Mouse (Mus musculus): ENCODE data around the gene Pigq. TPM values are rescaled to one million over a fixed set of nuclear protein-coding genes. Genes with fewer than 3 reads are reported as not detected.

Gene Pigq
- polyA plus RNA-seq, 1 experiment = 296 TPM

GRCm38 (mm10) chr17:25982913-25983312, 38.2 kb upstream of the Pigq start:
- no peak overlapping the region for H3K27ac ChIP-seq (ENCODE audit: control insufficient read depth, insufficient read depth, low read depth, low read length, poor library complexity)
- H3K4me1 ChIP-seq (ENCODE audit: control insufficient read depth, insufficient read depth, low read length) = peaks cover 2% of the 10 kb centered on the region; the same call in 1 of the 2 replicates
- H3K4me3 ChIP-seq (replicated peaks; ENCODE audit: control insufficient read depth, low read depth, low read length) = no peak overlapping the region
- WGBS = 80% methylated on average over 3 of the region's 3 CpGs
- TF ChIP-seq CTCF (IDR thresholded peaks at IDR 0.05; ENCODE audit: control insufficient read depth, insufficient read depth, low read length) = no peak
- TF ChIP-seq POLR2A (IDR thresholded peaks at IDR 0.05; ENCODE audit: borderline replicate concordance, control insufficient read depth, low read depth, low read length) = no peak

GRCm38 (mm10) chr17:25980854-25981253, 36.1 kb upstream of the Pigq start:
- no peak overlapping the region for H3K27ac ChIP-seq (ENCODE audit: control insufficient read depth, insufficient read depth, low read depth, low read length, poor library complexity)
- peaks cover 2% of the 10 kb centered on the region; the same call in 1 of the 2 replicates for H3K4me1 ChIP-seq (ENCODE audit: control insufficient read depth, insufficient read depth, low read length)
- WGBS = 83% methylated on average over 5 of the region's 5 CpGs
- no peak for TF ChIP-seq POLR2A (IDR thresholded peaks at IDR 0.05; ENCODE audit: borderline replicate concordance, control insufficient read depth, low read depth, low read length)
- no peak overlapping the region for H3K4me3 ChIP-seq (replicated peaks; ENCODE audit: control insufficient read depth, low read depth, low read length)

- WGBS = 82% methylated on average over 5 of the region's 5 CpGs
- Histone ChIP-seq H3K4me3 (replicated peaks; ENCODE audit: control insufficient read depth, low read depth, low read length) (no peak overlapping the region), H3K4me1 (ENCODE audit: control insufficient read depth, insufficient read depth, low read length) (peaks cover 2% of the 10 kb centered on the region; the same call in 1 of the 2 replicates), H3K27ac (ENCODE audit: control insufficient read depth, insufficient read depth, low read depth, low read length, poor library complexity) (no peak overlapping the region)
- TF ChIP-seq POLR2A (IDR thresholded peaks at IDR 0.05; ENCODE audit: borderline replicate concordance, control insufficient read depth, low read depth, low read length) = no peak
Observed at GRCm38 (mm10) chr17:25979829-25980738, 35.3 kb upstream of the Pigq start.

- Histone ChIP-seq H3K4me1 (ENCODE audit: control insufficient read depth, insufficient read depth, low read length) (peaks cover 2% of the 10 kb centered on the region), H3K4me3 (replicated peaks; ENCODE audit: control insufficient read depth, low read depth, low read length) (no peak overlapping the region), H3K27ac (ENCODE audit: control insufficient read depth, insufficient read depth, low read depth, low read length, poor library complexity) (no peak overlapping the region; the same call in 1 of the 2 replicates)
- WGBS = 64% methylated on average over 4 of the region's 4 CpGs
- no peak for TF ChIP-seq CTCF (IDR thresholded peaks at IDR 0.05; ENCODE audit: control insufficient read depth, insufficient read depth, low read length)
- TF ChIP-seq POLR2A (IDR thresholded peaks at IDR 0.05; ENCODE audit: borderline replicate concordance, control insufficient read depth, low read depth, low read length) = no peak
Observed at GRCm38 (mm10) chr17:25970954-25971707, 26.4 kb upstream of the Pigq start.

GRCm38 (mm10) chr17:25970448-25970847, 25.7 kb upstream of the Pigq start:
- TF ChIP-seq POLR2A (IDR thresholded peaks at IDR 0.05; ENCODE audit: borderline replicate concordance, control insufficient read depth, low read depth, low read length) (no peak), CTCF (IDR thresholded peaks at IDR 0.05; ENCODE audit: control insufficient read depth, insufficient read depth, low read length) (0 out of 2 replicates have a peak, but pooled peaks have one; percentile 1)
- WGBS = 82% methylated on average over 9 of the region's 9 CpGs
- H3K4me3 ChIP-seq (replicated peaks; ENCODE audit: control insufficient read depth, low read depth, low read length) = no peak overlapping the region
- peaks cover 2% of the 10 kb centered on the region for H3K4me1 ChIP-seq (ENCODE audit: control insufficient read depth, insufficient read depth, low read length)
- no peak overlapping the region for H3K27ac ChIP-seq (ENCODE audit: control insufficient read depth, insufficient read depth, low read depth, low read length, poor library complexity)

GRCm38 (mm10) chr17:25968176-25968575, 23.4 kb upstream of the Pigq start:
- WGBS = 58% methylated on average over 1 of the region's 1 CpGs
- Histone ChIP-seq H3K4me1 (ENCODE audit: control insufficient read depth, insufficient read depth, low read length) (peaks cover 2% of the 10 kb centered on the region), H3K27ac (ENCODE audit: control insufficient read depth, insufficient read depth, low read depth, low read length, poor library complexity) (no peak overlapping the region), H3K4me3 (replicated peaks; ENCODE audit: control insufficient read depth, low read depth, low read length) (no peak overlapping the region)
- TF ChIP-seq CTCF (IDR thresholded peaks at IDR 0.05; ENCODE audit: control insufficient read depth, insufficient read depth, low read length) (no peak), POLR2A (IDR thresholded peaks at IDR 0.05; ENCODE audit: borderline replicate concordance, control insufficient read depth, low read depth, low read length) (no peak)

GRCm38 (mm10) chr17:25967652-25968051, 22.9 kb upstream of the Pigq start:
- Histone ChIP-seq H3K27ac (ENCODE audit: control insufficient read depth, insufficient read depth, low read depth, low read length, poor library complexity) (no peak overlapping the region), H3K4me1 (ENCODE audit: control insufficient read depth, insufficient read depth, low read length) (peaks cover 2% of the 10 kb centered on the region), H3K4me3 (replicated peaks; ENCODE audit: control insufficient read depth, low read depth, low read length) (no peak overlapping the region)
- WGBS = 59% methylated on average over 3 of the region's 3 CpGs
- TF ChIP-seq CTCF (IDR thresholded peaks at IDR 0.05; ENCODE audit: control insufficient read depth, insufficient read depth, low read length) (no peak), POLR2A (IDR thresholded peaks at IDR 0.05; ENCODE audit: borderline replicate concordance, control insufficient read depth, low read depth, low read length) (no peak)

GRCm38 (mm10) chr17:25964271-25964670, 19.5 kb upstream of the Pigq start:
- H3K27ac ChIP-seq (ENCODE audit: control insufficient read depth, insufficient read depth, low read depth, low read length, poor library complexity) = no peak overlapping the region
- peaks cover 2% of the 10 kb centered on the region for H3K4me1 ChIP-seq (ENCODE audit: control insufficient read depth, insufficient read depth, low read length)
- TF ChIP-seq CTCF (IDR thresholded peaks at IDR 0.05; ENCODE audit: control insufficient read depth, insufficient read depth, low read length) = no peak
- no peak overlapping the region for H3K4me3 ChIP-seq (replicated peaks; ENCODE audit: control insufficient read depth, low read depth, low read length)
- WGBS = 95% methylated on average over 7 of the region's 7 CpGs
